Mouse (Mus musculus): Measurements from ENCODE around the gene Cep128. TPM values are rescaled to one million over a fixed set of nuclear protein-coding genes. Genes with fewer than 3 reads are reported as not detected.

The Cep128 gene
- total and polyA plus RNA-seq, 2 experiments from 2014 or later: 15.1 to 17.4 TPM

- DNase-seq (ENCODE audit: low spot score) (no peak), ATAC-seq (ENCODE audit: insufficient read depth, low read depth) (no peak)
- no peak overlapping the region for H3K4me2 ChIP-seq (ENCODE audit: low read depth, low read length)
- no peak overlapping the region for H3K27ac ChIP-seq (ENCODE audit: low read depth)
- H3K9me3 ChIP-seq (replicated peaks; ENCODE audit: control insufficient read depth, low read length): no peaks in the 10 kb centered on the region
- no peaks in the 10 kb centered on the region for H3K36me3 ChIP-seq (replicated peaks; ENCODE audit: control insufficient read depth, insufficient read depth, low read length)
- H3K9ac ChIP-seq (replicated peaks; ENCODE audit: low read depth, low read length): no peak overlapping the region
- no peaks in the 10 kb centered on the region for H3K27me3 ChIP-seq (ENCODE audit: control insufficient read depth, insufficient read depth, low read length)
- no peak overlapping the region for H3K4me3 ChIP-seq (ENCODE audit: low read depth, low read length)
- TF ChIP-seq EP300 (IDR thresholded peaks at IDR 0.05; ENCODE audit: low read depth): no peak
- no peak for TF ChIP-seq CTCF (IDR thresholded peaks at IDR 0.05; ENCODE audit: low read depth)
- 76% methylated on average over 3 of the region's 3 CpGs for WGBS
- no peaks in the 10 kb centered on the region for H3K4me1 ChIP-seq (ENCODE audit: control insufficient read depth, insufficient read depth)
Measured at GRCm38 (mm10) chr12:91149152-91149551, 235.1 kb downstream of the Cep128 start.

- H3K27ac ChIP-seq (ENCODE audit: low read depth): no peak overlapping the region
- no peaks in the 10 kb centered on the region for H3K36me3 ChIP-seq (replicated peaks; ENCODE audit: control insufficient read depth, insufficient read depth, low read length)
- no peak overlapping the region for H3K4me2 ChIP-seq (ENCODE audit: low read depth, low read length)
- ATAC-seq (ENCODE audit: insufficient read depth, low read depth): no peak
- H3K4me1 ChIP-seq (ENCODE audit: control insufficient read depth, insufficient read depth): no peaks in the 10 kb centered on the region
- DNase-seq (ENCODE audit: low spot score): no peak
- TF ChIP-seq EP300 (IDR thresholded peaks at IDR 0.05; ENCODE audit: low read depth): no peak
- TF ChIP-seq CTCF (IDR thresholded peaks at IDR 0.05; ENCODE audit: low read depth): no peak
- 77% methylated on average over 8 of the region's 8 CpGs for WGBS
- no peaks in the 10 kb centered on the region for H3K9me3 ChIP-seq (replicated peaks; ENCODE audit: control insufficient read depth, low read length)
- H3K9ac ChIP-seq (replicated peaks; ENCODE audit: low read depth, low read length): no peak overlapping the region
- no peaks in the 10 kb centered on the region for H3K27me3 ChIP-seq (ENCODE audit: control insufficient read depth, insufficient read depth, low read length)
- no peak overlapping the region for H3K4me3 ChIP-seq (ENCODE audit: low read depth, low read length)
Measured at GRCm38 (mm10) chr12:91134740-91135517, 249.3 kb downstream of the Cep128 start.

- Histone ChIP-seq H3K4me1 (ENCODE audit: control insufficient read depth, insufficient read depth) (peaks cover 13% of the 10 kb centered on the region; the same call in 1 of the 2 replicates), H3K9me3 (replicated peaks; ENCODE audit: control insufficient read depth, low read length) (no peaks in the 10 kb centered on the region), H3K4me3 (ENCODE audit: low read depth, low read length) (no peak overlapping the region), H3K27me3 (ENCODE audit: control insufficient read depth, insufficient read depth, low read length) (no peaks in the 10 kb centered on the region), H3K4me2 (ENCODE audit: low read depth, low read length) (no peak overlapping the region), H3K36me3 (replicated peaks; ENCODE audit: control insufficient read depth, insufficient read depth, low read length) (no peaks in the 10 kb centered on the region), H3K9ac (replicated peaks; ENCODE audit: low read depth, low read length) (no peak overlapping the region), H3K27ac (ENCODE audit: low read depth) (no peak overlapping the region; the same call in 1 of the 2 replicates)
- TF ChIP-seq EP300 (IDR thresholded peaks at IDR 0.05; ENCODE audit: low read depth) (no peak), CTCF (IDR thresholded peaks at IDR 0.05; ENCODE audit: low read depth) (no peak)
- WGBS: 31% methylated on average over 3 of the region's 3 CpGs
- DNase-seq (ENCODE audit: low spot score) (no peak), ATAC-seq (ENCODE audit: insufficient read depth, low read depth) (no peak)
Measured at GRCm38 (mm10) chr12:91115054-91115453, 269.2 kb downstream of the Cep128 start.

GRCm38 (mm10) chr12:91103316-91103715 is 280.9 kb downstream of the Cep128 start:
- H3K4me3 ChIP-seq (ENCODE audit: low read depth, low read length): no peak overlapping the region
- WGBS: 81% methylated on average over 4 of the region's 4 CpGs

DNA sequence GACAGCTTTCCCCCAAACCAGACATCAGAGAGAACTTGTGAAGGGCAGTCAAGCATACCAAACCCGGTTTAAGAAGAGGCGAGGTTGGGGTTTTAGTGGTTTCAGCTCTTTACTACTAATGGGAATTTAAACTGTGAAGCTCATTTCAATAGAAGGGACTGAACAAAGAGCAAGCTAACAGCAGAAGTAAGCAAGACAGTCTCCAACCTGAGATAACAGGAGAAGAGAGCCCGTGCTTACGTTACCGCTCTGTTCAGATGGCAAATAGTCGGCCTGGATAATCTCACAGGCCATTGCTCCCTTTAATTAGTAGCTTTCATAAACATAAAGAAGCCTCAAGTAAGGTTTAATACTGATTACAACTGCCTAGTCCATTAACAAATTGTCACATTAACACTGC is 286.3 kb downstream of the Cep128 start:
- H3K36me3 ChIP-seq (replicated peaks; ENCODE audit: control insufficient read depth, insufficient read depth, low read length): no peaks in the 10 kb centered on the region
- no peak overlapping the region for H3K4me3 ChIP-seq (ENCODE audit: low read depth, low read length)
- H3K4me1 ChIP-seq (ENCODE audit: control insufficient read depth, insufficient read depth): no peaks in the 10 kb centered on the region
- no peaks in the 10 kb centered on the region for H3K9me3 ChIP-seq (replicated peaks; ENCODE audit: control insufficient read depth, low read length)
- WGBS: 81% methylated on average over 6 of the region's 6 CpGs
- H3K9ac ChIP-seq (replicated peaks; ENCODE audit: low read depth, low read length): no peak overlapping the region
- DNase-seq (ENCODE audit: low spot score): no peak
- no peak for TF ChIP-seq EP300 (IDR thresholded peaks at IDR 0.05; ENCODE audit: low read depth)
- no peak for TF ChIP-seq CTCF (IDR thresholded peaks at IDR 0.05; ENCODE audit: low read depth)
- H3K27ac ChIP-seq (ENCODE audit: low read depth): no peak overlapping the region
- H3K27me3 ChIP-seq (ENCODE audit: control insufficient read depth, insufficient read depth, low read length): no peaks in the 10 kb centered on the region
- ATAC-seq (ENCODE audit: insufficient read depth, low read depth): no peak
- no peak overlapping the region for H3K4me2 ChIP-seq (ENCODE audit: low read depth, low read length)

More at GRCm38 (mm10) chr12:91103316-91103715, 280.9 kb downstream of the Cep128 start:
- ATAC-seq (ENCODE audit: insufficient read depth, low read depth): no peak
- Histone ChIP-seq H3K27me3 (ENCODE audit: control insufficient read depth, insufficient read depth, low read length) (no peaks in the 10 kb centered on the region), H3K4me1 (ENCODE audit: control insufficient read depth, insufficient read depth) (no peaks in the 10 kb centered on the region), H3K9ac (replicated peaks; ENCODE audit: low read depth, low read length) (no peak overlapping the region), H3K27ac (ENCODE audit: low read depth) (no peak overlapping the region), H3K4me2 (ENCODE audit: low read depth, low read length) (no peak overlapping the region), H3K9me3 (replicated peaks; ENCODE audit: control insufficient read depth, low read length) (no peaks in the 10 kb centered on the region), H3K36me3 (replicated peaks; ENCODE audit: control insufficient read depth, insufficient read depth, low read length) (no peaks in the 10 kb centered on the region)
- DNase-seq (ENCODE audit: low spot score): no peak
- TF ChIP-seq EP300 (IDR thresholded peaks at IDR 0.05; ENCODE audit: low read depth): no peak
- TF ChIP-seq CTCF (IDR thresholded peaks at IDR 0.05; ENCODE audit: low read depth): no peak

- no peaks in the 10 kb centered on the region for H3K4me1 ChIP-seq (ENCODE audit: control insufficient read depth, insufficient read depth)
- H3K9me3 ChIP-seq (replicated peaks; ENCODE audit: control insufficient read depth, low read length): no peaks in the 10 kb centered on the region
- no peak overlapping the region for H3K27ac ChIP-seq (ENCODE audit: low read depth)
- H3K27me3 ChIP-seq (ENCODE audit: control insufficient read depth, insufficient read depth, low read length): no peaks in the 10 kb centered on the region
- no peak for ATAC-seq (ENCODE audit: insufficient read depth, low read depth)
- H3K4me3 ChIP-seq (ENCODE audit: low read depth, low read length): no peak overlapping the region
- H3K4me2 ChIP-seq (ENCODE audit: low read depth, low read length): no peak overlapping the region
- WGBS: 94% methylated on average over 6 of the region's 6 CpGs
- no peaks in the 10 kb centered on the region for H3K36me3 ChIP-seq (replicated peaks; ENCODE audit: control insufficient read depth, insufficient read depth, low read length)
- TF ChIP-seq EP300 (IDR thresholded peaks at IDR 0.05; ENCODE audit: low read depth) (no peak), CTCF (IDR thresholded peaks at IDR 0.05; ENCODE audit: low read depth) (no peak)
- DNase-seq (ENCODE audit: low spot score): no peak
- no peak overlapping the region for H3K9ac ChIP-seq (replicated peaks; ENCODE audit: low read depth, low read length)
Measured at GRCm38 (mm10) chr12:91096197-91096596, 288.0 kb downstream of the Cep128 start.

All from heart, postnatal 0 days (tissue).